Mouse (Mus musculus) forebrain, embryonic 12.5 days (tissue): ENCODE measurements around the gene Btd. TPM values are rescaled to one million over a fixed set of nuclear protein-coding genes. Genes with fewer than 3 reads are reported as not detected.
A peak's percentile ranks its signal among the peaks of the same experiment; 100 is the strongest.

Experiments used
- ATAC-seq: fragments of 200-750 bp; cut with Nextera tagmentation; 2 replicates; pipeline ENCODE4 v1.8.0; 2017; ENCODE audit warnings: moderate TSS enrichment; ENCODE audit not compliant: low FRiP score
- H3K27ac ChIP-seq: fragments of 300-500 bp; sonication (generic); 2 replicates; pipeline ENCODE4 v1.5.1; 2016; ENCODE audit warnings: mild to moderate bottlenecking
- H3K27me3 ChIP-seq: fragments of 300-500 bp; sonication (generic); 2 replicates; pipeline ENCODE4 v1.6.1; 2016; ENCODE audit warnings: mild to moderate bottlenecking
- H3K36me3 ChIP-seq: fragments of 300-500 bp; sonication (generic); replicated peaks from 2 replicates; pipeline ENCODE4 v1.6.1; 2016; ENCODE audit warnings: mild to moderate bottlenecking
- H3K4me1 ChIP-seq: fragments of 300-500 bp; sonication (generic); 2 replicates; pipeline ENCODE4 v1.6.1; 2016
- H3K4me2 ChIP-seq: fragments of 300-500 bp; sonication (generic); 2 replicates; pipeline ENCODE4 v1.6.1; 2016; ENCODE audit warnings: mild to moderate bottlenecking, moderate library complexity
- H3K4me3 ChIP-seq: fragments of 300-500 bp; sonication (generic); replicated peaks from 2 replicates; pipeline ENCODE4 v1.5.1; 2016; ENCODE audit warnings: mild to moderate bottlenecking
- H3K9ac ChIP-seq: fragments of 300-500 bp; sonication (generic); 2 replicates; pipeline ENCODE4 v1.6.1; 2016; ENCODE audit warnings: mild to moderate bottlenecking
- H3K9me3 ChIP-seq: fragments of 300-500 bp; sonication (generic); 2 replicates; pipeline ENCODE4 v1.6.1; 2016
- WGBS: fragments of 180-500 bp; shearing (Covaris S2); methylation state at CpG from one replicate; pipeline ENCODE4 v1.1.7; 2016; 5-methylcytosine and 5-hydroxymethylcytosine counted together
- polyA plus RNA-seq: library from polyadenylated mRNA; unstranded; fragments of >200 nt; fragmentation: Nextera tagmentation; extraction: Ambion mirVana; gene quantifications from 2 replicates; pipeline ENCODE4 v1.2.1, GENCODE M21; 2016

The Btd gene
- polyA plus RNA-seq, 1 experiment from 2014 or later, result 13.9 TPM

GRCm38 (mm10) chr14:31652106-31652505 lies 11.3 kb downstream of the Btd start:
- H3K36me3 ChIP-seq, result no peaks in the 10 kb centered on the region
- no peak overlapping the region for H3K9ac ChIP-seq
- no peak for ATAC-seq
- H3K27me3 ChIP-seq, result no peaks in the 10 kb centered on the region
- WGBS, result 78% methylated on average over 5 of the region's 5 CpGs
- no peaks in the 10 kb centered on the region for H3K4me1 ChIP-seq
- no peak overlapping the region for H3K27ac ChIP-seq
- H3K4me2 ChIP-seq, result no peak overlapping the region
- no peaks in the 10 kb centered on the region for H3K9me3 ChIP-seq
- H3K4me3 ChIP-seq, result no peak overlapping the region

DNA sequence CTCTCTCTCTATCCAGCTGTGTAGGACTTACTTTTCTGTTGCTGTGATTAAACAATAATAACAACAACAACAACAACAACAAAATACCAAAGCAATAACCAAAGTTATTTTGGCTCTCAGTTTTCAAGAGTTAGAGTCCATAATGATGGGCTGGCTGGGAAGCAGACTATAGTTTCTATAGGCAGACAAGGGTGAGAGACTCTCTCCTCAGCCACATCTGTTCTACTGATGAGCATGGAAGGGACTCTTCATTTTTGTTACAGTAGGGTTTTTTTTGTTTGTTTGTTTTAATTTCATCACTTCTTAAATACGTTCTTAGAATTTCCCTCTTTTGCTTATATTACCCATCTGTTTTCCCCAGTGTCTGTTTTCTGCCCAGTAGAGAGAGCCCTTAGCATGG lies 11.8 kb downstream of the Btd start:
- Histone ChIP-seq H3K27ac (no peak overlapping the region), H3K9ac (no peak overlapping the region), H3K4me1 (0 out of 2 replicates have a peak, but pooled peaks cover 3% of the 10 kb centered on the region), H3K9me3 (no peaks in the 10 kb centered on the region), H3K27me3 (no peaks in the 10 kb centered on the region), H3K36me3 (no peaks in the 10 kb centered on the region), H3K4me2 (no peak overlapping the region), H3K4me3 (no peak overlapping the region)
- WGBS, result 93% methylated on average over 1 of the region's 1 CpGs
- ATAC-seq, result no peak

DNA sequence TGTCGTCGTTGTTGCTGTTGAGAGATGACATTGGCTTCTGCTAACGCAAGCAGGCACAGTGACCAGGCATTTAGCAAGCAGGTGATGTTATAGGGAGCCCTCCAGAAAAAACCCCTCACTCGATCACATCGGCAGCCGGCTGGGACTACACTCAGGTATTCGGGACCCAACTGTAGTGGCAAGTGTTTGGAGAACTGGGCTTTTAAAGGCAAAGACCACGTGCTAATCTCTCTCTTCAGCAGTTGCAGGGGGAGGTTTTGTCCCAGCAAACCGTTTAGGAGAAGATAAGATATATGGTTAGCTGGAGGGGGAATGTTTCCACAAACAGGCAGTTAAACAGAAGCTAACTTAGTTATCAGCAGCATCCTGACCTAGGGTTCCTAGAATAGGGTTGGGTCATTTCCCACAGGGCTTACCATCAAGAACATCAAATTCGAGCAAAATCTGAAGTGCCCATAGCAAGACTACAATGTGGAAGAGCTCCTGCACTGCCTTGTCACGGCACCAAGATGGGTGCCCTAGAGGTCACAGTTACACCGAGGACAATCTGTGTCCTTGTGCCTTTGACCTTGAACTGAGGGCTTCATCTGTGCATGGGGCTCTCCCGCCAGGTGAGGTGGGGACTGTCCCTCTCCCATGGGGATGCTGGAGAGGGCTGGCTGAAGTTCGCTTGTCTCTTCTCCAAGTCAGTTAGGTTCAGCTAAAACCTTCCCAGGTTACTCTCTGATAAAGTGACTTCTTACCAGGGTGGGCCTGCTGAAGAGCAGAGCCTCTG lies 12.5 kb downstream of the Btd start:
- Histone ChIP-seq H3K36me3 (no peaks in the 10 kb centered on the region), H3K27ac (no peak overlapping the region), H3K4me1 (0 out of 2 replicates have a peak, but pooled peaks cover 3% of the 10 kb centered on the region), H3K9ac (no peak overlapping the region), H3K9me3 (no peaks in the 10 kb centered on the region), H3K4me3 (no peak overlapping the region), H3K4me2 (no peak overlapping the region), H3K27me3 (no peaks in the 10 kb centered on the region)
- 83% methylated on average over 14 of the region's 14 CpGs for WGBS
- no peak for ATAC-seq

DNA sequence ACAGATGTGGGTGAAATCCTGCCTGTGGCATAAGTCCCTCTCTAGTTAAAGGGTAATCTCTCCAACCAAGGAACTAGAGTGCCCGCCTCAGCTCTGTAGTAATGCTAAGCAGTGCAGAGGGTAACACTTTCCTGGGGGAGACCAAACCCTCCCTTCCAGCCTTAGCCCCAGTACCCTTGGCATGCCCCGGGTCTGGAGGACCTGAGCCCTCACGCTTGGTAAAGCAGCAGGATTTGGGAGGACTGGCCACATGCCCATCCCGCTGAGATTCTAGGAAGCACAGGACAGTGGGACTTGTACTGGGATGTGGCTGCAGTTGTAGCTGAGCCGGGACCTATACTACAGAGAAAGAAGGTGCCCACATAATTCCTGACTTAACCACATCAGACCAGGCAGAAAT lies 14.0 kb downstream of the Btd start:
- no peak overlapping the region for H3K27ac ChIP-seq
- H3K27me3 ChIP-seq, result no peaks in the 10 kb centered on the region
- no peak overlapping the region for H3K9ac ChIP-seq
- H3K9me3 ChIP-seq, result no peaks in the 10 kb centered on the region
- H3K36me3 ChIP-seq, result no peaks in the 10 kb centered on the region
- WGBS, result 84% methylated on average over 5 of the region's 5 CpGs
- H3K4me3 ChIP-seq, result no peak overlapping the region
- no peak for ATAC-seq
- H3K4me1 ChIP-seq, result peaks cover 9% of the 10 kb centered on the region
- no peak overlapping the region for H3K4me2 ChIP-seq

GRCm38 (mm10) chr14:31655406-31655805 lies 14.6 kb downstream of the Btd start:
- Histone ChIP-seq H3K4me1 (peaks cover 13% of the 10 kb centered on the region), H3K36me3 (no peaks in the 10 kb centered on the region), H3K27me3 (no peaks in the 10 kb centered on the region), H3K27ac (no peak overlapping the region), H3K4me2 (no peak overlapping the region), H3K4me3 (no peak overlapping the region), H3K9me3 (no peaks in the 10 kb centered on the region), H3K9ac (no peak overlapping the region)
- WGBS, result 72% methylated on average over 14 of the region's 14 CpGs
- no peak for ATAC-seq

DNA sequence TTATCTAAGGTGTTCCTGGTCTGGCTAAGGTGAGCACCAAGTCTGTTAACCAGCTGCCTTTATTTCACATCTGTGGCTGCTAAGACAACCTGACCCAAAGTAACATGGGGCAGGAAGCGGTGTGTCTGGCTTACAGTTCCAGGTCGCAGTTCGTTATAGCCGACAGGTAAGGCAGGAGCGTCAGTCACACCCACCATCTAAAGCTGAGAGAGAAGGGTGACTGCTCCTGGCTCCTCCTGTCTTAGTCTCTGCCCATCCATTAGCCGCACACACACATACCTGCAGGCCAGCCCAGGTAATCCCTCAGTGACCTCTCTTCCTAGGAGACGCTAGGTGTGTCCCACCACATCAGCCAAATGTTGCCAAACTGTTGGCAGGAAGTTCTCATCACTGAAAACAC lies 15.6 kb downstream of the Btd start:
- no peaks in the 10 kb centered on the region for H3K36me3 ChIP-seq
- peaks cover 21% of the 10 kb centered on the region for H3K4me1 ChIP-seq
- no peak for ATAC-seq
- H3K27ac ChIP-seq, result no peak overlapping the region
- H3K9ac ChIP-seq, result no peak overlapping the region
- H3K9me3 ChIP-seq, result no peaks in the 10 kb centered on the region
- 83% methylated on average over 7 of the region's 7 CpGs for WGBS
- no peaks in the 10 kb centered on the region for H3K27me3 ChIP-seq
- no peak overlapping the region for H3K4me2 ChIP-seq
- H3K4me3 ChIP-seq, result no peak overlapping the region

- Histone ChIP-seq H3K27me3 (no peaks in the 10 kb centered on the region), H3K4me1 (peaks cover 25% of the 10 kb centered on the region), H3K9me3 (no peaks in the 10 kb centered on the region), H3K4me3 (no peak overlapping the region), H3K27ac (no peak overlapping the region), H3K36me3 (no peaks in the 10 kb centered on the region), H3K4me2 (no peak overlapping the region), H3K9ac (no peak overlapping the region)
- WGBS, result 48% methylated on average over 5 of the region's 5 CpGs
- peak; percentile 22; the same call in 1 of the 2 replicates for ATAC-seq
Observed at GRCm38 (mm10) chr14:31656857-31657645, 16.2 kb downstream of the Btd start.

GRCm38 (mm10) chr14:31658126-31658680 lies 17.4 kb downstream of the Btd start:
- no peak overlapping the region for H3K27ac ChIP-seq
- no peaks in the 10 kb centered on the region for H3K9me3 ChIP-seq
- H3K27me3 ChIP-seq, result no peaks in the 10 kb centered on the region
- WGBS, result 89% methylated on average over 8 of the region's 8 CpGs
- ATAC-seq, result no peak
- no peaks in the 10 kb centered on the region for H3K36me3 ChIP-seq
- H3K9ac ChIP-seq, result no peak overlapping the region
- no peak overlapping the region for H3K4me3 ChIP-seq
- no peak overlapping the region for H3K4me2 ChIP-seq
- peaks cover 36% of the 10 kb centered on the region for H3K4me1 ChIP-seq

GRCm38 (mm10) chr14:31659501-31660181 lies 18.8 kb downstream of the Btd start:
- WGBS, result 51% methylated on average over 10 of the region's 10 CpGs
- Histone ChIP-seq H3K36me3 (no peaks in the 10 kb centered on the region), H3K27ac (peak overlapping the region; percentile 98), H3K9ac (no peak overlapping the region), H3K4me2 (no peak overlapping the region), H3K9me3 (no peaks in the 10 kb centered on the region), H3K4me3 (no peak overlapping the region), H3K4me1 (peaks cover 49% of the 10 kb centered on the region), H3K27me3 (no peaks in the 10 kb centered on the region)
- no peak for ATAC-seq

- Histone ChIP-seq H3K27ac (peak overlapping the region; percentile 98), H3K9ac (no peak overlapping the region), H3K9me3 (no peaks in the 10 kb centered on the region), H3K36me3 (no peaks in the 10 kb centered on the region), H3K4me2 (peak overlapping the region; percentile 2; the same call in 1 of the 2 replicates), H3K27me3 (no peaks in the 10 kb centered on the region), H3K4me3 (no peak overlapping the region), H3K4me1 (peaks cover 56% of the 10 kb centered on the region)
- ATAC-seq, result no peak
- 46% methylated on average over 7 of the region's 7 CpGs for WGBS
Observed at GRCm38 (mm10) chr14:31660312-31661093, 19.7 kb downstream of the Btd start.

DNA sequence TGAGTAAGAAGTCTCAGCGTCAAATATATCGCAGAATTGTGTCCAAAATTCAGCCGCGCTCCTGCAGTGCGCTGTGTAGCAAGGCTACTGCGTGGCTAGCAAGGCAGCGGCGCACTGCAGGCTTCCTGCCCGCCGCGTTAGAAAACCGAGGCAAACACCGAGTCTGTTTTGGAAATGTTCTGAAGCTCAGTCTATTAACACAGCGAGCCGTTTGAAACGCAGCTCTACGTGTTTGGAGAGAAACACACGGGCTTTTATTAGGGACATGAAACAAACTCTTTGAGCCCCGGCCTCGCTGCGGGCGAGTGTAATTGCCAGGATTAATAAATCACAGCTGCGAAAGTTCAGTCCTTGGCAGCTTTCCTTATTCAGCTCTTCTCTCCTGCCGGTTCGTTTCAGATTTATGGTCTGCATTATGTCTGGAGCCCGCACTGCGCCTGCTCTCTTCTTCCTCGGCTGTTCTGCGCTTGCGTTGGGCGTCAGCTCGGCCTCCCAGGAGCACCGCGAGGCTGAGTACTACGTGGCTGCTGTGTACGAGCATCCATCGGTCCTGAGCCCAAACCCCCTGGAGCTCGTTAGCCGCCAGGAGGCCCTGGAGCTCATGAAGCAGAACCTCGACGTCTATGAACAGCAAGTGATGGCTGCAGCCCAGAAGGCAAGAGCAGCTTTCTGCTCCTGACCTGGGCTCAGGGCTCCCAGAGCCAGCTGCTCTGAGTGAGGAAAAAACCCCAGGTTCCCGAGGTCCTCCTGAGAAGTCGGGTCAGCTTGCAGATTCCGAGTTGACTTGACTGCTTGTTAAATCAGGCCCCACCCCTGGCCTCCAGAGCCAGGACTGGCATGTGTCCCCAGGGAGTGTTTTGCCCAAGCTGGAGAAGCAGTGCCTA lies 21.1 kb downstream of the Btd start:
- Histone ChIP-seq H3K9me3 (no peaks in the 10 kb centered on the region), H3K27me3 (no peaks in the 10 kb centered on the region), H3K9ac (peak overlapping the region; percentile 62), H3K4me3 (peak overlapping the region; percentile 39), H3K4me2 (peak overlapping the region; percentile 65), H3K4me1 (peaks cover 56% of the 10 kb centered on the region), H3K27ac (peak overlapping the region; percentile 98), H3K36me3 (0 out of 2 replicates have a peak, but pooled peaks cover under 1% of the 10 kb centered on the region)
- 6% methylated on average over 44 of the region's 44 CpGs for WGBS
- peak; percentile 90 for ATAC-seq
